Mouse (Mus musculus) ES-Bruce4 (cell line): ENCODE data around the gene Enkur.

Experiments used
- CTCF ChIP-seq: IDR thresholded peaks from one replicate; pipeline ENCODE4 v1.8.1; 2011; ENCODE audit warnings: low read depth, low read length
- POLR2A ChIP-seq: IDR thresholded peaks from one replicate; pipeline ENCODE4 v1.8.1; 2011; ENCODE audit warnings: low read length; ENCODE audit not compliant: insufficient read depth

- no peak for TF ChIP-seq POLR2A
- no peak for TF ChIP-seq CTCF
Measured at GRCm38 (mm10) chr2:21188610-21189009, 16.6 kb downstream of the Enkur start.
